Mouse (Mus musculus) T-cell, adult 2 months (primary cell): ENCODE results near the gene Lingo2.
"Not testable (repeated sequence)": the region's sequence is repeated elsewhere in the genome, so short reads cannot be mapped to it uniquely, and the experiment has no call there.

ENCODE experiments used
- DNase-seq: peaks from one replicate; pipeline ENCODE4 v3.0.0; 2022; ENCODE audit warnings: low spot score

Lingo2 gene

GRCm38 (mm10) chr4:35845140-35845539 is 1106.4 kb downstream of the Lingo2 start:
- DNase-seq: no peak

GRCm38 (mm10) chr4:35844518-35844917 is 1107.0 kb downstream of the Lingo2 start:
- no peak for DNase-seq

- DNase-seq: no peak
Observed at GRCm38 (mm10) chr4:35823322-35823870, 1128.2 kb downstream of the Lingo2 start.

GRCm38 (mm10) chr4:35820701-35821100 is 1130.8 kb downstream of the Lingo2 start:
- DNase-seq: no peak

- no peak for DNase-seq
Observed at GRCm38 (mm10) chr4:35814698-35815097, 1136.8 kb downstream of the Lingo2 start.

- DNase-seq: no peak
Observed at GRCm38 (mm10) chr4:35807497-35808210, 1143.9 kb downstream of the Lingo2 start.

- no peak for DNase-seq
Observed at GRCm38 (mm10) chr4:35806881-35807464, 1144.6 kb downstream of the Lingo2 start.

- no peak for DNase-seq
Observed at GRCm38 (mm10) chr4:35784255-35784921, 1167.2 kb downstream of the Lingo2 start.

GRCm38 (mm10) chr4:35770810-35771209 is 1180.7 kb downstream of the Lingo2 start:
- no peak for DNase-seq

GRCm38 (mm10) chr4:35766905-35767304 is 1184.6 kb downstream of the Lingo2 start:
- DNase-seq: no peak

- no peak for DNase-seq
Observed at GRCm38 (mm10) chr4:35761181-35761580, 1190.4 kb downstream of the Lingo2 start.

- no peak for DNase-seq
Observed at GRCm38 (mm10) chr4:35752121-35752860, 1199.3 kb downstream of the Lingo2 start.

- no peak for DNase-seq
Observed at GRCm38 (mm10) chr4:35746693-35747092, 1204.9 kb downstream of the Lingo2 start.

GRCm38 (mm10) chr4:35724774-35725173 is 1226.8 kb downstream of the Lingo2 start:
- no peak for DNase-seq

GRCm38 (mm10) chr4:35704126-35704525 is 1247.4 kb downstream of the Lingo2 start:
- DNase-seq: no peak

GRCm38 (mm10) chr4:35702661-35703060 is 1248.9 kb downstream of the Lingo2 start:
- no peak for DNase-seq

GRCm38 (mm10) chr4:35695137-35695522 is 1256.4 kb downstream of the Lingo2 start:
- DNase-seq: no peak

- no peak for DNase-seq
Observed at GRCm38 (mm10) chr4:35694360-35695136, 1257.0 kb downstream of the Lingo2 start.

GRCm38 (mm10) chr4:35690521-35690920 is 1261.0 kb downstream of the Lingo2 start:
- DNase-seq: no peak

GRCm38 (mm10) chr4:35688498-35689240 is 1262.9 kb downstream of the Lingo2 start:
- not testable (repeated sequence) for DNase-seq
